ENCODE assay signal across 8 mouse cellular contexts in the genomic region with DNA sequence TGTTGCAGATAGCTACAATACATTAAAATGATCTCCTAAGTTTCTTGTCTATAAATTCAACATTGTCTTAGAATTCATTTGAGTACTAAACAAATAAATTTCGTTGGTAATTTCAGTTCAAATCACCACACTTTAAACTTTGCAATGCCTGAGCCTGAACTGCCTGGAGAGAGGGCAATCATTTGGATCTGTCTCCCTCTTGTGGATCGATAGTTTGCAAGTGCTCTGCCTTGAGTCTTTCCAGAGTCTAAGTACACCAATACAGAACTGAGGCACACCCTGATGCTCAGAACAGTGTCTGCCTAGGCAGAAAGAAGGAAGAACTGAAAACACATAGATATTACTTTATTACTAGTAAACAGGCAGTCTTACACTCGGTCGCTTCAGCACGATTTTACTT.
DNase-seq lines count a peak whose midpoint lies in the region; ATAC-seq and TF ChIP-seq lines count a peak whose summit lies in the region.

No protein-coding gene starts in this region.

- no peaks in the 10 kb centered on the region for H3K9me3 ChIP-seq in intestine, postnatal 0 days (ENCODE audit: control insufficient read depth)
- no peaks in the 10 kb centered on the region for H3K9me3 ChIP-seq in neural tube, embryonic 15.5 days (replicated peaks)

- no peak overlapping the region; the same call in 1 of the 2 replicates for H3K4me2 ChIP-seq in intestine, postnatal 0 days (replicated peaks; ENCODE audit: low read depth)
- H3K4me2 ChIP-seq in neural tube, embryonic 15.5 days: no peak overlapping the region

- H3K4me3 ChIP-seq in left cerebral cortex, adult 2 months: no peak overlapping the region
- H3K4me3 ChIP-seq in intestine, postnatal 0 days (ENCODE audit: low read depth, low read length): no peak overlapping the region
- H3K4me3 ChIP-seq in neural tube, embryonic 15.5 days (replicated peaks): no peak overlapping the region

- no peak overlapping the region for H3K27ac ChIP-seq in left cerebral cortex, adult 2 months
- H3K27ac ChIP-seq in intestine, postnatal 0 days (ENCODE audit: low read depth, low read length): no peak overlapping the region
- no peak overlapping the region for H3K27ac ChIP-seq in neural tube, embryonic 15.5 days (replicated peaks)

- H3K27me3 ChIP-seq in intestine, postnatal 0 days (replicated peaks; ENCODE audit: control insufficient read depth, insufficient read depth, low read length): no peaks in the 10 kb centered on the region
- H3K27me3 ChIP-seq in neural tube, embryonic 15.5 days (replicated peaks): no peaks in the 10 kb centered on the region

- peak; percentile 66 for TF ChIP-seq CTCF in left cerebral cortex, adult 2 months (IDR thresholded peaks at IDR 0.05)
- peak; percentile 84 for TF ChIP-seq CTCF in intestine, postnatal 0 days (IDR thresholded peaks at IDR 0.05; ENCODE audit: low read depth)

- 38% methylated on average over 5 of the region's 5 CpGs for WGBS in intestine, postnatal 0 days
- WGBS in neural tube, embryonic 15.5 days: 62% methylated on average over 5 of the region's 5 CpGs

- no peak overlapping the region for H3K9ac ChIP-seq in intestine, postnatal 0 days (ENCODE audit: low read depth, low read length)
- no peak overlapping the region for H3K9ac ChIP-seq in neural tube, embryonic 15.5 days (replicated peaks)

- intact Hi-C loops in left cerebral cortex, adult 2 months (cut with DNase I): loop anchor here (2.0 to 10.0 kb wide), 4 partner anchors 220 to 950 kb away; no protein-coding TSS in a partner anchor
- intact Hi-C loops in left cerebral cortex, postnatal 36 days (cut with DNase I): loop anchor here (5.0 kb wide), 1 partner anchor 950 kb away; no protein-coding TSS in a partner anchor

- no peaks in the 10 kb centered on the region for H3K4me1 ChIP-seq in intestine, postnatal 0 days (replicated peaks; ENCODE audit: control insufficient read depth, insufficient read depth, low read length)
- no peaks in the 10 kb centered on the region for H3K4me1 ChIP-seq in neural tube, embryonic 15.5 days

- peak; percentile 5 for DNase-seq in adrenal gland, adult 2 months
- no peak for DNase-seq in adrenal gland, postnatal 25 days
- no peak for DNase-seq in left cerebral cortex, adult 2 months (ENCODE audit: extremely low spot score in 1 of 2, low spot score in 2 of 2)
- no peak for DNase-seq in left cerebral cortex, postnatal 36 days (ENCODE audit: low spot score in 2 of 2)
- peak; percentile 81 for DNase-seq in embryo, embryonic 10.5 days (ENCODE audit: low spot score)
- no peak for DNase-seq in cerebellum, adult 9-11 months

- H3K36me3 ChIP-seq in intestine, postnatal 0 days (ENCODE audit: control insufficient read depth, insufficient read depth): no peaks in the 10 kb centered on the region
- no peaks in the 10 kb centered on the region for H3K36me3 ChIP-seq in neural tube, embryonic 15.5 days

- ATAC-seq in intestine, postnatal 0 days: no peak
- peak; percentile 79; the same call in 1 of the 2 replicates for ATAC-seq in neural tube, embryonic 15.5 days (ENCODE audit: low FRiP score)

Comparison
In these comparisons a context has a peak if more than half of its experiments do, and no peak if none do; other contexts are left out.
1. DNase-seq: peak in adrenal gland, adult 2 months (single experiment) and embryo, embryonic 10.5 days (single experiment); none in adrenal gland, postnatal 25 days (single experiment), left cerebral cortex, adult 2 months (0 of 2), left cerebral cortex, postnatal 36 days (0 of 2) and cerebellum, adult 9-11 months (single experiment).